Mouse (Mus musculus) megakaryocyte, embryonic 14.5 days (primary cell): ENCODE results near the gene Wdr27.

Source experiments
- FLI1 ChIP-seq: IDR thresholded peaks from 2 replicates; pipeline ENCODE4 v1.6.1; 2012; ENCODE audit warnings: low read length, inconsistent platforms, mixed read lengths
- GATA1 ChIP-seq: IDR thresholded peaks from 3 replicates; pipeline ENCODE4 v1.6.1; 2012; ENCODE audit warnings: mixed read lengths, low read length, inconsistent platforms, borderline replicate concordance

DNA sequence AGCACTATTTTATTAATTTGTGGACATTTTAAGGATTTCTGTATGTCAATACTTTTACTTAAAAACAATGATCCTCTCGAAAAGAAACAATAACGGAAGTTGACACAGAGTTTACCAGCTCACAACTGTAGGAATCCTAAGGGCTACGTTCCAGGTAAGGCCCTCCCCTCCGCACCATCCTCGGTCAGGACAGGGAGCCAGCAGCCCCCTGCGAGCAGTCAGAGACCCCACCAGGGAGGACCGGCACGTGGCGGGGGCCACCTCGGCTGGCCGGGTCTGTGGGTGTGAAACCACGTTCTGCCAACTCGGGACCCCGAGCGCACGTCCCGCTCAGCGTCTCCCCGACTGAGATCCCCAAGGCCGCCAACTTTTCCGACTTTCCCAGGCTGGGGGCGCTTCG is 17.6 kb upstream of the Wdr27 start:
- TF ChIP-seq GATA1 = no peak
- no peak for TF ChIP-seq FLI1
